Mouse (Mus musculus) neutrophil, adult 83 days (primary cell): Measurements from ENCODE around the gene Ccr9. TPM values are rescaled to one million over a fixed set of nuclear protein-coding genes. Genes with fewer than 3 reads are reported as not detected.

Experiments
- total RNA-seq, 2 experiments: library from RNA; stranded (reverse); gene quantifications; one replicate each; pipeline ENCODE4 v1.2.4; 2023

Gene Ccr9
- total RNA-seq = under 1 TPM; 0.31 to 0.46 TPM

DNA sequence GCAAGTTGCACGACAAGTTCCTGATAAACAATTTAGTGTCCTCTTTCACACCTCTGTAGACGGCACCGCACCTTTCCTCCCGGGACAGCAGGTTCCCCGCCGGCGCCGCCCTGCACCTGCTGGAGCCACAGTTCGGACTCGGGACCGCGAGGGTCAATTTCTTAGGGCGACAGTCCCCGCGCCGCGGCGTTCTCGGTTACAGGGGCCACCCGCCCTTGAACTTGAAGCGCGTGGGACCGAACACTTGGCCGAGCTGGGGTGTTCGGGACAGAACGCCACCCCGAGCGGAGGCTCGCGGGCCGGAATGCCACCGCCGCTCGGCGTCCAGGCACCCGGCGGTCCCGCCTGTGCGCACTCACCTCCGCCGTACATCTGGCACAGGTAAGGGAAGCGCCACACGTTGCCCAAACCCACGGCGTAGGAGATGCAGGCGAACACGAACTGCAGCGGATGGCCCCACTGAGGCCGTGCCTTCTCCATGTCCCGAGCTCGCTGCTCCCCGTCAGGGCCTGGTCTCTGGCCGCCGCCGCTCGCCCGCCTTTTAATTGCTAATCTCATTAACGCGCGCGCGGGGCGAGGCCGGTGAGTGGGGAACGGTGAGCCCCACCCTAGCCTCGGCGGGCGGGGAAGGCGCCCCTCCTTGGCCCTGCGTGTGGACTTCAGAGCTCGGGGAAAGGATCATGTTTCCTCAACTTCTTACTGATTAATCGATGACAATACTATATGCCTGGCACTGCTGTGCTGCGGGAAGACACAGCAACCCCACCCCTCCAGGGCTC is at the start of gene Ccr9, which contains the start of gene Slc6a20a:
Gene Ccr9, plus strand, starts transcription at position 113 of the 779 bp plus-strand sequence.
Gene Slc6a20a, minus strand, starts transcription at position 559 of the 779 bp plus-strand sequence.

DNA sequence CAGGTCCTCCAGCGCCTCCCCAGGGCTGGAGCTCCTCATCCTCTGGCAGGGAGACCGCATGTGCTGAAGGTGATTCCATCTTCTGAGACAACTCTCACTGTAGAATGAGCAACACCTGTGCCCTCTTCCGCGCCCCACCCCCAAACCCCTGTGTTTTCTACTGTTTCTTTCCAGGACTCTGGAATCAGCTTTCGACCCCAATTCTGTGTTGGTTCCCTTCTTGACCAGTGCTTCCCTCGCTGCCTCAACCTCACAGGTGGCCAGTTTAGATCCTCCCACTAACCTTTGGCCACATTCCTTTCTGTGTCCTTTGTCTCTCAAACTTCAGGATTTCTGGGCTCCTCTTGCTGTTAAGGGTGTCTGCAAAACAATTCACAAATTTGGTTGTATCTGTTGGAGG is 46.0 kb upstream of the Ccr9 start, which contains the start of gene Slc6a20b:
Gene Slc6a20b, minus strand, starts transcription at position 285 of the 400 bp plus-strand sequence.

DNA sequence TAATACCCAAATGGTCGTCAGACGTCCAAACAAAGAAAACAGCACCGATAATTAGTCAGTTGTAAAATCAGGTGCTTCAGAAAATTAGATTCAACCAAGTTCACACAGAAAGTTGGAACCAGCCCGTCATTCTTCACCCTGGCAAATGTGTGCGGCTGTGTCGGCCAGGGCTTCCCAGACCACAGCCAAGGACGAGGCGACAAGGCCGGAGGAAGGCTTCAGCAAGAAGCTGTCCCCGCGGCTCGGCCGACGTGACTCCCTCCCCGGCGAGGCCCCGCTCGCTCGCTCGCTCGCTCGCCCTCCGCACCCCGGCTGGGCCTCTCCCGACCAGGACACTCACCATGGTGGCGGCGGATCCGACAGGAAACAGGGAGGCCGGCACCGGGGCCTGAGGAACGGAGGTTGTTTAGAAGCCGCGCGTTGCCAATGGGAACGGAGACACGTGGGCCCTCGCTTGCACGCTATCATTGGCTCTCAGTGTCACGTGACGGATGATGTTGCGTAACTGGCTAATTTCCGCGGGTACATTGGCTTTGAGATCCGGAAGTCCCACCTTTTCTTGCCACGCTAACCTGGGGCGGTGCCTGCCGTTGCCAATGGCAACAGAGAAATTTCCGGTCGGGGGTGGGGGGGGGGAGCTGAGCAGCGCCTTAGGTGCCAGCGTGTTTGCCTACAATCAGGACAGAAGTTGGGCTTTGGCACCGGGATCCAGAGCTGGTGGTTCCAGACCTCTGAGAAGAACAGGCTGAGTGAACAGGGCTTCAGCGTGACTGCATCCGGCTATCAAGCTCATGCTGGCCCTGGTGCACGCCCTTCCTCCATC is 39.2 kb downstream of the Ccr9 start, which contains the start of gene Lztfl1:
Gene Lztfl1, minus strand, starts transcription at position 512 of the 823 bp plus-strand sequence.

DNA sequence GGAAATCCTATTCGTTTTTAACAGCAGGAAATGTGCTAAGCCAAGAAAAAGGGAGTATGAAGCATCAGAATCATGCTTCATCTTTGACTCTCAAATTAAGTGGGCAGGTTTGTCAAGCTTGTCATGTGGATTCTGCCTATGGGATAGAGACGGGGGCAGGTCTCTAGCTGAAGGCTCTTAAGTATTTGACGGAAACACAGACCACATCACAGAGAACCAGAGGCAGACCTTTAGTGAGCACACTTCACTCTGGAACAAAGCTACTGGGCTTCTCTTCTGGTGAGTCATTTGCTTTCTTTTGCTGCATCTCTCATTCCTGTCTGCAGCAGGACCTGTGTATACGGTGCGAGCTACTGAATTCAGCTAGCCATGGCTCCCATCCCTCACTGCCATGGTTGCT is 128.0 kb downstream of the Ccr9 start, which contains the start of gene Cxcr6:
Gene Cxcr6, plus strand, starts transcription at position 209 of the 400 bp plus-strand sequence.

Other genes with a start within 250 kb of the Ccr9 start
- 10 to 100 TPM; 33.5 to 38.8 TPM for gene Limd1, start 199.7 kb upstream of the Ccr9 start, total RNA-seq
- gene Sacm1l, start 148.7 kb upstream of the Ccr9 start, total RNA-seq = 10 to 100 TPM; 21.6 to 23.3 TPM
- gene Slc6a20b, start 45.9 kb upstream of the Ccr9 start, total RNA-seq = under 1 TPM; 0.09 to 0.13 TPM
- gene Slc6a20a, start 446 bp downstream of the Ccr9 start, total RNA-seq = 1 to 10 TPM; 3.2 to 4.9 TPM
- gene Lztfl1, start 39.3 kb downstream of the Ccr9 start, total RNA-seq = 10 to 100 TPM; 16.8 to 21.5 TPM
- under 1 TPM in 1 of 2 experiments, not detected in 1; 0.24 TPM for gene Cxcr6, start 128.0 kb downstream of the Ccr9 start, total RNA-seq
- gene Fyco1, start 173.5 kb downstream of the Ccr9 start, total RNA-seq = 10 to 100 TPM; 25.2 to 26.4 TPM
- not detected for gene Xcr1, start 183.6 kb downstream of the Ccr9 start, total RNA-seq